Mouse (Mus musculus): Measurements from ENCODE around the gene Rras. TPM values are rescaled to one million over a fixed set of nuclear protein-coding genes. Genes with fewer than 3 reads are reported as not detected.

Rras gene
- total and polyA plus RNA-seq, 3 experiments = 5.0 to 24.1 TPM; not detected in 1

DNA sequence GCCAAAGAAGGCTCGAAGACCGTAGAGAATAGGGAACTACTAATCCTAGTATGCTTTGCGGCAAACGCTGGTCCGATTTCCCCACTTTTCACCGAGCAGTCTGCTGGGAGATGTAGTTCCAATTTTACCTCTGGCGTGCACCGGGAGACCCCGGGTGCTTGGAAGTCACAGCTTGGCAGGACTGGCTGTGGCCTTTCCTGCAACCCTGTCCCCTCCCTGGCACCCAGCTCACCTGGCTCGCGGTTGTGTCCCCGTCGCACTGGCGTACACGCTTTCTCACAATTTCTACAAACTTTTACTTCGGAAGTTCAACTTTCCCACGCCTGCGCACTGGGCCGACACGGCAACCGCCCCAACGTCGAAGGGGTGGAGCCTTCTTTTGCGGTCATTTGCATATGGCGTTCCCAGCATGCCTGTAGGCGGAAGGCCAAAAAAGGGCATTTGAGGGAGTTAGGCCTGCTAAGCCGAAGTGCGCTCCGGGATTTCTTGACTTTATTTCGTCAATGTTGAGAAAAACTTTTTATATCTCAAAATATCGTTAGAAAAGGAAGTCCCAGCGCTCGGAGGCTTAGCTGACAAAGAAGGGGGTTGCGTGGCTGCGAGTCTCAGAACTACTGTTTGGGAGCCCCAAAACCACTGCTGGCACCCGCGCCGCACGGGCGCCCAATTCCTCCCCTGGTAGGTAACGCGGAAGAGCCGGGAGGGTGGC, 20.4 kb upstream of the Rras start, which contains the start of gene Irf3 (continued):
- TF ChIP-seq CHD2 (IDR thresholded peaks at IDR 0.05; ENCODE audit: low read length) (no peak), BHLHE40 (IDR thresholded peaks at IDR 0.05; ENCODE audit: borderline replicate concordance, low read depth, low read length) (peak; percentile 46; the same call in 1 of the 2 replicates), ETS1 (IDR thresholded peaks at IDR 0.05; ENCODE audit: low read depth, low read length) (peak; percentile 62)

DNA sequence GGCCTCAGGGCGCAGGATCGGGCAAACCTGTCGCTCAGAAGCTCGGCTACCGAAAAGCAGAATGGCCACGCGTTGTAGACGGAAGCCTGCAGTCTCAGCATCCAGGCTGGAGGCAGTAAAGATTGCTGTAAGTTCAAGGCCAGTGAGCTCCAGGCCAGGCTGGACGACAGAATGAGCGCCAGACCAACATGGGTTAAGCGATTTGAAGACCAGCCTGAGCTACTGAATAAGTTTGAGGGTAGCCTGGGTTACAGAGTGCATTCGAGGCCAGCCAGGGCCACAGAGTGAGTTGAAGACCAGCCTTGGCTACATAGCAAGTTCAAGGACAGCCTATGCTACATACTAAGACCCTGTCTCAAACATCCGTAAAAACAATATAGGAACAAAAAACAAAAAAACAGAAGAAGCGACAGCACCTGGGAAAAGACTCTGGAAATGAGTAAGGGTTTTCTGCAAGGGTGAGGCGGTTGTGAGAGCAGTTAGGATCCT, 19.8 kb upstream of the Rras start:
- Histone ChIP-seq H3K9me3 (replicated peaks; ENCODE audit: insufficient read depth, low read length) (no peaks in the 10 kb centered on the region), H3K27me3 (ENCODE audit: control insufficient read depth in 1 of 2, insufficient read depth in 2 of 2, low read length in 2 of 2) (no peaks in the 10 kb centered on the region), H3K4me1 (ENCODE audit: control insufficient read depth in 1 of 2, insufficient read depth in 2 of 2, low read length in 2 of 2) (no peaks in the 10 kb centered on the region), H3K79me2 (ENCODE audit: control insufficient read depth, insufficient read depth, low read length, poor library complexity) (peaks cover 22% of the 10 kb centered on the region), H3K36me3 (ENCODE audit: control insufficient read depth in 1 of 2, insufficient read depth in 2 of 2, low read length in 2 of 2) (peaks cover 0 to 9% of the 10 kb centered on the region in 2 experiments; a peak in 2 of 4 replicates), H3K4me3 (ENCODE audit: control insufficient read depth in 1 of 2, insufficient read depth in 1 of 2, low read depth in 2 of 2, low read length in 2 of 2) (peak overlapping the region; percentile 53 to 79), H3K27ac (ENCODE audit: control insufficient read depth, low read depth, low read length) (peak overlapping the region; percentile 98), H3K9ac (ENCODE audit: control insufficient read depth, low read depth, low read length, poor library complexity, severe bottlenecking) (peak overlapping the region; percentile 91)
- TF ChIP-seq CHD1 (IDR thresholded peaks at IDR 0.05; ENCODE audit: low read depth, low read length) (0 out of 2 replicates have a peak, but pooled peaks have one; percentile 94), NELFE (IDR thresholded peaks at IDR 0.05; ENCODE audit: low read depth, low read length) (no peak), UBTF (IDR thresholded peaks at IDR 0.05; ENCODE audit: borderline replicate concordance, insufficient read depth, low read depth, low read length) (0 out of 2 replicates have a peak, but pooled peaks have one; percentile 6), ELF1 (IDR thresholded peaks at IDR 0.05; ENCODE audit: low read depth, low read length) (0 out of 2 replicates have a peak, but pooled peaks have one; percentile 5), SIN3A (IDR thresholded peaks at IDR 0.05; ENCODE audit: low read length) (0 out of 2 replicates have a peak, but pooled peaks have one; percentile 15), MYC (IDR thresholded peaks at IDR 0.05; ENCODE audit: low read depth, low read length) (0 out of 2 replicates have a peak, but pooled peaks have one; percentile 6)
- DNase-seq (ENCODE audit: low read depth, low spot score) = no peak

DNA sequence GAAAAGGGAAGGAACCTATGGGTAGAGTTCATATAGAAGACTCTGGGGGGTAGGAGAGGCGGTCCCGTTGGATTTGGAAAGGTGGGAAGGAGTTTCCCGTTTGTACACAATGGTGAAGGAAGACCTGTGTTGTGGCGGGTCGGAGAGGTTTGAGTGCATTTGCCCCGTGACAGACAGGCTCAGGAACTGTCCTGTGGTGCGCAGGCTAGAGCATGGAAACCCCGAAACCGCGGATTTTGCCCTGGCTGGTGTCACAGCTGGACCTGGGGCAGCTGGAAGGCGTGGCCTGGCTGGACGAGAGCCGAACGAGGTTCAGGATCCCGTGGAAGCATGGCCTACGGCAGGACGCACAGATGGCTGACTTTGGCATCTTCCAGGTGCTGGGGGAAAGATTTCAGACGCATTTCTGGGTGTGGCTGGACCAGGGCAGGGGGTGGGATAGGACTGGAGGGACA, 19.2 kb upstream of the Rras start, which contains the start of gene Bcl2l12:
TSS of gene Bcl2l12 (minus strand) at position 212 of the 455 bp plus-strand sequence.
- no peaks in the 10 kb centered on the region for H3K27me3 ChIP-seq (ENCODE audit: control insufficient read depth in 1 of 2, insufficient read depth in 2 of 2, low read length in 2 of 2)
- peak within 1 kb of the TSS; percentile 91 for H3K9ac ChIP-seq (ENCODE audit: control insufficient read depth, low read depth, low read length, poor library complexity, severe bottlenecking)
- peaks cover 1 to 9% of the 10 kb centered on the region in 2 experiments; a peak in 2 of 4 replicates for H3K36me3 ChIP-seq (ENCODE audit: control insufficient read depth in 1 of 2, insufficient read depth in 2 of 2, low read length in 2 of 2)
- H3K4me1 ChIP-seq (ENCODE audit: control insufficient read depth in 1 of 2, insufficient read depth in 2 of 2, low read length in 2 of 2) = no peaks in the 10 kb centered on the region
- TF ChIP-seq SIN3A (IDR thresholded peaks at IDR 0.05; ENCODE audit: low read length) (no peak; the same call in 1 of the 2 replicates), POLR2AphosphoS2 (IDR thresholded peaks at IDR 0.05; ENCODE audit: low read length) (0 out of 2 replicates have a peak, but pooled peaks have one; percentile 28)
- peaks cover 22% of the 10 kb centered on the region for H3K79me2 ChIP-seq (ENCODE audit: control insufficient read depth, insufficient read depth, low read length, poor library complexity)
- DNase-seq (ENCODE audit: low read depth, low spot score) = peak; percentile 65
- peak within 1 kb of the TSS; percentile 53 to 79 for H3K4me3 ChIP-seq (ENCODE audit: control insufficient read depth in 1 of 2, insufficient read depth in 1 of 2, low read depth in 2 of 2, low read length in 2 of 2)
- H3K27ac ChIP-seq (ENCODE audit: control insufficient read depth, low read depth, low read length) = peak within 1 kb of the TSS; percentile 98
- no peaks in the 10 kb centered on the region for H3K9me3 ChIP-seq (replicated peaks; ENCODE audit: insufficient read depth, low read length)

Data from MEL (cell line).